Mouse (Mus musculus) MEL (cell line): ENCODE results near the gene Gm38394. TPM values are rescaled to one million over a fixed set of nuclear protein-coding genes. Genes with fewer than 3 reads are reported as not detected.

ENCODE experiments used
- DNase-seq: peaks from one replicate; pipeline ENCODE4 v3.0.0; 2011; ENCODE audit warnings: low read depth, low spot score
- H3K27ac ChIP-seq: 2 replicates; pipeline ENCODE4 v1.5.1; 2012; ENCODE audit warnings: low read depth, mild to moderate bottlenecking, control low read depth, low read length, moderate library complexity; ENCODE audit not compliant: control insufficient read depth
- H3K27me3 ChIP-seq, 2 experiments: fragments of 150-350 bp in 1 of 2; sonication (generic) in 1 of 2; 2 replicates each; pipeline ENCODE4 v1.6.1; 2012; ENCODE audit warnings: low read length in 2 of 2, mild to moderate bottlenecking in 2 of 2, improper control_type of control experiment in 1 of 2, moderate library complexity in 1 of 2; ENCODE audit not compliant: insufficient read depth in 2 of 2, control insufficient read depth in 1 of 2
- H3K36me3 ChIP-seq, 2 experiments: 2 replicates each; pipeline ENCODE4 v1.6.1; 2012 to 2014; ENCODE audit warnings: low read length in 2 of 2, improper control_type of control experiment in 1 of 2, inconsistent platforms in 1 of 2, mild to moderate bottlenecking in 1 of 2; ENCODE audit not compliant: insufficient read depth in 2 of 2, control insufficient read depth in 1 of 2
- H3K4me1 ChIP-seq, 2 experiments: fragments of 150-350 bp in 1 of 2; sonication (generic) in 1 of 2; 2 replicates each; pipeline ENCODE4 v1.6.1; 2012; ENCODE audit warnings: low read length in 2 of 2, improper control_type of control experiment in 1 of 2, mild to moderate bottlenecking in 1 of 2; ENCODE audit not compliant: insufficient read depth in 2 of 2, control insufficient read depth in 1 of 2
- H3K4me3 ChIP-seq, 2 experiments: fragments of 150-350 bp in 1 of 2; sonication (generic) in 1 of 2; 2 replicates each; pipeline ENCODE4 v1.5.1; 2012; ENCODE audit warnings: low read depth in 2 of 2, low read length in 2 of 2, mild to moderate bottlenecking in 2 of 2, moderate library complexity in 2 of 2, control low read depth in 1 of 2, improper control_type of control experiment in 1 of 2; ENCODE audit not compliant: control insufficient read depth in 1 of 2, insufficient read depth in 1 of 2
- H3K79me2 ChIP-seq: 2 replicates; pipeline ENCODE4 v1.6.1; 2012; ENCODE audit warnings: mild to moderate bottlenecking, low read length, moderate library complexity; ENCODE audit not compliant: control insufficient read depth, poor library complexity, insufficient read depth
- H3K9ac ChIP-seq: 2 replicates; pipeline ENCODE4 v1.6.1; 2012; ENCODE audit warnings: low read depth, mild to moderate bottlenecking, control low read depth, low read length, moderate library complexity; ENCODE audit not compliant: control insufficient read depth, poor library complexity, severe bottlenecking
- H3K9me3 ChIP-seq: fragments of 150-350 bp; sonication (generic); replicated peaks from 2 replicates; pipeline ENCODE4 v1.6.1; 2012; ENCODE audit warnings: mild to moderate bottlenecking, low read length, improper control_type of control experiment, moderate library complexity; ENCODE audit not compliant: insufficient read depth
- CHD1 ChIP-seq: IDR thresholded peaks from 2 replicates; pipeline ENCODE4 v1.6.1; 2012; ENCODE audit warnings: low read depth, mild to moderate bottlenecking, inconsistent platforms, low read length, improper control_type of control experiment
- CTCF ChIP-seq, 3 experiments: IDR thresholded peaks in 2 of 3; conservative IDR thresholded peaks in 1 of 3; 2 replicates each; pipeline ENCODE4 v1.5.1; 2011 to 2012; ENCODE audit warnings: low read length in 3 of 3, low read depth in 2 of 3, mild to moderate bottlenecking in 2 of 3, improper control_type of control experiment in 1 of 3, inconsistent platforms in 1 of 3, mixed read lengths in 1 of 3, moderate library complexity in 1 of 3; ENCODE audit not compliant: control insufficient read depth in 1 of 3, insufficient read depth in 1 of 3, poor library complexity in 1 of 3, severe bottlenecking in 1 of 3
- ETS1 ChIP-seq: IDR thresholded peaks from 2 replicates; pipeline ENCODE4 v1.6.1; 2012; ENCODE audit warnings: low read depth, mild to moderate bottlenecking, inconsistent platforms, low read length, improper control_type of control experiment, moderate library complexity
- GATA1 ChIP-seq: IDR thresholded peaks from 2 replicates; pipeline ENCODE4 v1.6.1; 2011; ENCODE audit warnings: low read depth, low read length, improper control_type of control experiment
- HCFC1 ChIP-seq: IDR thresholded peaks from 2 replicates; pipeline ENCODE4 v1.6.1; 2012; ENCODE audit warnings: low read depth, mild to moderate bottlenecking, inconsistent platforms, low read length, improper control_type of control experiment, moderate library complexity
- KAT2A ChIP-seq: conservative IDR thresholded peaks from 2 replicates; pipeline ENCODE4 v1.6.1; 2012; ENCODE audit warnings: low read depth, low read length, improper control_type of control experiment, inconsistent platforms
- MAFK ChIP-seq: IDR thresholded peaks from 2 replicates; pipeline ENCODE4 v1.6.1; 2011; ENCODE audit warnings: low read depth, mild to moderate bottlenecking, low read length, improper control_type of control experiment, borderline replicate concordance
- MAX ChIP-seq: IDR thresholded peaks from 2 replicates; pipeline ENCODE4 v1.6.1; 2011; ENCODE audit warnings: low read length, improper control_type of control experiment
- MAZ ChIP-seq: IDR thresholded peaks from 2 replicates; pipeline ENCODE4 v1.6.1; 2012; ENCODE audit warnings: low read depth, mild to moderate bottlenecking, inconsistent platforms, low read length, improper control_type of control experiment
- MEF2A ChIP-seq: IDR thresholded peaks from 2 replicates; pipeline ENCODE4 v1.6.1; 2014; ENCODE audit warnings: low read depth, mild to moderate bottlenecking, inconsistent platforms, low read length, improper control_type of control experiment; ENCODE audit not compliant: poor library complexity, insufficient replicate concordance, severe bottlenecking; ENCODE audit errors: extremely low read depth
- MXI1 ChIP-seq: IDR thresholded peaks from 2 replicates; pipeline ENCODE4 v1.6.1; 2011; ENCODE audit warnings: mild to moderate bottlenecking, low read depth, low read length, improper control_type of control experiment
- MYB ChIP-seq: IDR thresholded peaks from 2 replicates; pipeline ENCODE4 v1.6.1; 2011; ENCODE audit warnings: mild to moderate bottlenecking, low read depth, low read length, improper control_type of control experiment
- MYC ChIP-seq: IDR thresholded peaks from 2 replicates; pipeline ENCODE4 v1.6.1; 2011; ENCODE audit warnings: low read depth, mild to moderate bottlenecking, low read length, improper control_type of control experiment, moderate library complexity
- NELFE ChIP-seq: IDR thresholded peaks from 2 replicates; pipeline ENCODE4 v1.6.1; 2011; ENCODE audit warnings: low read depth, low read length, improper control_type of control experiment
- NRF1 ChIP-seq: IDR thresholded peaks from 2 replicates; pipeline ENCODE4 v1.6.1; 2014; ENCODE audit warnings: low read depth, mild to moderate bottlenecking, inconsistent platforms, low read length, improper control_type of control experiment, moderate library complexity; ENCODE audit not compliant: poor library complexity, insufficient read depth, severe bottlenecking
- POLR2A ChIP-seq, 2 experiments: IDR thresholded peaks; 2 replicates each; pipeline ENCODE4 v1.6.1; 2011 to 2012; ENCODE audit warnings: low read length in 2 of 2, mild to moderate bottlenecking in 2 of 2, control low read depth in 1 of 2, improper control_type of control experiment in 1 of 2, low read depth in 1 of 2, moderate library complexity in 1 of 2; ENCODE audit not compliant: control insufficient read depth in 1 of 2, insufficient read depth in 1 of 2, poor library complexity in 1 of 2
- POLR2AphosphoS2 ChIP-seq: IDR thresholded peaks from 2 replicates; pipeline ENCODE4 v1.6.1; 2011; ENCODE audit warnings: low read length, improper control_type of control experiment
- POLR2AphosphoS5 ChIP-seq: IDR thresholded peaks from 2 replicates; pipeline ENCODE4 v1.6.1; 2012; ENCODE audit warnings: low read depth, borderline replicate concordance, mild to moderate bottlenecking, inconsistent platforms, low read length, moderate library complexity, mixed read lengths
- RCOR1 ChIP-seq: IDR thresholded peaks from 2 replicates; pipeline ENCODE4 v1.6.1; 2012; ENCODE audit warnings: low read depth, mild to moderate bottlenecking, inconsistent platforms, low read length, improper control_type of control experiment
- SIN3A ChIP-seq: IDR thresholded peaks from 2 replicates; pipeline ENCODE4 v1.6.1; 2012; ENCODE audit warnings: low read length, improper control_type of control experiment, inconsistent platforms
- TAL1 ChIP-seq: IDR thresholded peaks from 2 replicates; pipeline ENCODE4 v1.6.1; 2012; ENCODE audit warnings: mild to moderate bottlenecking, inconsistent platforms, low read length, moderate library complexity, mixed read lengths
- TBP ChIP-seq: IDR thresholded peaks from 2 replicates; pipeline ENCODE4 v1.8.0; 2011; ENCODE audit warnings: low read depth, low read length, improper control_type of control experiment
- TCF12 ChIP-seq: IDR thresholded peaks from 2 replicates; pipeline ENCODE4 v1.6.1; 2014; ENCODE audit warnings: low read depth, mild to moderate bottlenecking, inconsistent platforms, low read length, improper control_type of control experiment, moderate library complexity
- USF1 ChIP-seq: IDR thresholded peaks from 2 replicates; pipeline ENCODE4 v1.6.1; 2014; ENCODE audit warnings: low read depth, mild to moderate bottlenecking, inconsistent platforms, low read length, improper control_type of control experiment, moderate library complexity
- ZMIZ1 ChIP-seq: IDR thresholded peaks from 2 replicates; pipeline ENCODE4 v1.6.1; 2012; ENCODE audit warnings: low read depth, mild to moderate bottlenecking, inconsistent platforms, low read length, improper control_type of control experiment, moderate library complexity
- ZNF384 ChIP-seq: IDR thresholded peaks from 2 replicates; pipeline ENCODE4 v1.6.1; 2012; ENCODE audit warnings: low read depth, mild to moderate bottlenecking, inconsistent platforms, low read length, improper control_type of control experiment
- polyA plus RNA-seq, 2 experiments: library from polyadenylated mRNA; stranded (reverse) in 1 of 2; unstranded in 1 of 2; fragments of >175 nt in 1 of 2; fragments of >200 nt in 1 of 2; gene quantifications; 2 replicates each; pipeline versions ENCODE4 v1.2.1 to v1.2.4; 2012; ENCODE audit warnings: low replicate concordance in 2 of 2, low read depth in 1 of 2; ENCODE audit not compliant: insufficient read length in 2 of 2, insufficient read depth in 1 of 2, missing spikeins in 1 of 2
- total RNA-seq: library from RNA; depleted of rRNA; stranded (reverse); fragments of 300-350 nt; gene quantifications from 2 replicates; pipeline ENCODE4 v1.2.3, GENCODE M21; 2012

The Gm38394 gene
- total and polyA plus RNA-seq, 3 experiments: 1.0 to 5.2 TPM; not detected in 1

GRCm38 (mm10) chr1:133641163-133641562, 20.0 kb downstream of the Gm38394 start:
- no peak for TF ChIP-seq TAL1
- TF ChIP-seq USF1: no peak
- TF ChIP-seq CTCF (IDR thresholded peaks at IDR 0.05 in 2 of 3, conservative IDR thresholded peaks at IDR 0.05 in 1 of 3; ENCODE audit: control insufficient read depth in 1 of 3, insufficient read depth in 1 of 3, low read depth in 2 of 3, low read length in 3 of 3, poor library complexity in 1 of 3, severe bottlenecking in 1 of 3): no peak
- TF ChIP-seq CHD1: no peak
- TF ChIP-seq ZMIZ1: no peak
- no peak for TF ChIP-seq MYB
- TF ChIP-seq MYC: no peak
- no peak for TF ChIP-seq KAT2A
- TF ChIP-seq ETS1: no peak
- no peak for TF ChIP-seq MXI1
- TF ChIP-seq GATA1: no peak
- no peak for TF ChIP-seq MAZ
- no peak for TF ChIP-seq POLR2AphosphoS5
- TF ChIP-seq, all 39 proteins: peak for 0
- H3K4me1 ChIP-seq: no peaks in the 10 kb centered on the region
- DNase-seq: no peak
- no peaks in the 10 kb centered on the region for H3K9me3 ChIP-seq
- H3K79me2 ChIP-seq: no peaks in the 10 kb centered on the region
- H3K27ac ChIP-seq: no peak overlapping the region
- H3K36me3 ChIP-seq: peaks cover 0 to 54% of the 10 kb centered on the region in 2 experiments; a peak in 2 of 4 replicates
- H3K9ac ChIP-seq: no peak overlapping the region
- no peaks in the 10 kb centered on the region for H3K27me3 ChIP-seq
- no peak overlapping the region for H3K4me3 ChIP-seq

DNA sequence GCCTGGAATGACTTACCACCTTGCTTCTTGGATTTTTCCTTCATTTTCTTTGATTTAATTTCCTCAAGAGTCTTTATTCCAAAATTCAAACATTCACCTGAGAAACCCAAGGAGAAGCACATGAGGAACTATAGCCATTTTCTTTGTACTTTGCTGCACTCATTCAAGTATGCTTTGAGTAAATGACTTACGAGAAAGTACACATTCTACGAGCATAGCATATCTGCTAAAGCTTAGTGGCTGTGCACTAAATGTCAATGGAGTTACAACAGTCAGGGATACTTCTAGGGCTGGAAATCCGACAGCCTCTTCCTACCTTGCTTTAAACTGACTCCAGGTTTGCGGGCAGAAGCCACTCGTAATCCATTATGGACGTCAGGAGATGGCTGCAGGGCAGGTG, 22.6 kb downstream of the Gm38394 start:
- Histone ChIP-seq H3K27me3 (no peaks in the 10 kb centered on the region), H3K4me3 (no peak overlapping the region), H3K4me1 (no peaks in the 10 kb centered on the region), H3K9me3 (no peaks in the 10 kb centered on the region), H3K79me2 (no peaks in the 10 kb centered on the region), H3K27ac (no peak overlapping the region), H3K36me3 (peaks cover 0 to 54% of the 10 kb centered on the region in 2 experiments; a peak in 2 of 4 replicates), H3K9ac (no peak overlapping the region)
- no peak for TF ChIP-seq MEF2A
- TF ChIP-seq POLR2AphosphoS5: no peak
- TF ChIP-seq POLR2AphosphoS2: no peak
- TF ChIP-seq TBP: no peak
- no peak for TF ChIP-seq ZNF384
- no peak for TF ChIP-seq MYB
- TF ChIP-seq NELFE: no peak
- no peak for TF ChIP-seq MAX
- no peak for TF ChIP-seq NRF1
- TF ChIP-seq USF1: no peak
- TF ChIP-seq HCFC1: no peak
- TF ChIP-seq RCOR1: no peak
- no peak for TF ChIP-seq TCF12
- no peak for TF ChIP-seq MAFK
- TF ChIP-seq MAZ: no peak
- TF ChIP-seq SIN3A: no peak
- TF ChIP-seq POLR2A (IDR thresholded peaks at IDR 0.05; ENCODE audit: control insufficient read depth in 1 of 2, insufficient read depth in 1 of 2, low read depth in 1 of 2, low read length in 2 of 2, poor library complexity in 1 of 2): no peak
- no peak for DNase-seq
